Mouse (Mus musculus) frontal cortex, postnatal 25 days (tissue): ENCODE measurements around the gene Git2.
A peak's percentile ranks its signal among the peaks of the same experiment; 100 is the strongest.

ENCODE experiments used
- DNase-seq, 2 experiments: peaks; one replicate each; pipeline ENCODE4 v3.0.0; 2022; ENCODE audit warnings: low spot score in 2 of 2

Gene Git2

GRCm38 (mm10) chr5:114796299-114797012, 21.1 kb upstream of the Git2 start:
- no peak for DNase-seq

GRCm38 (mm10) chr5:114795653-114796052, 20.3 kb upstream of the Git2 start:
- DNase-seq, result no peak

GRCm38 (mm10) chr5:114795231-114795630, 19.9 kb upstream of the Git2 start:
- no peak for DNase-seq

- no peak for DNase-seq
These were observed 19.3 kb upstream of the Git2 start for GRCm38 (mm10) chr5:114794609-114795008.

- DNase-seq, result no peak
These were observed 18.0 kb upstream of the Git2 start for GRCm38 (mm10) chr5:114793317-114793716.

- no peak for DNase-seq
These were observed 9.9 kb upstream of the Git2 start for GRCm38 (mm10) chr5:114785196-114785595.

- no peak for DNase-seq
These were observed 9.4 kb upstream of the Git2 start for GRCm38 (mm10) chr5:114784622-114785165.

GRCm38 (mm10) chr5:114783405-114784163, 8.3 kb upstream of the Git2 start:
- no peak for DNase-seq

GRCm38 (mm10) chr5:114782991-114783390, 7.7 kb upstream of the Git2 start:
- DNase-seq, result no peak

- DNase-seq, result no peak
These were observed 5.6 kb upstream of the Git2 start for GRCm38 (mm10) chr5:114780912-114781311.

- DNase-seq, result no peak
These were observed 4.7 kb upstream of the Git2 start for GRCm38 (mm10) chr5:114779956-114780489.

GRCm38 (mm10) chr5:114776174-114776573, 857 bp upstream of the Git2 start:
- DNase-seq, result no peak

- DNase-seq, result peak; percentile 82 to 86
These were observed 790 bp downstream of the Git2 start, which contains the start of gene Ankrd13a for GRCm38 (mm10) chr5:114774403-114775051. Ankrd13a (plus strand) TSS chr5:114774677.

GRCm38 (mm10) chr5:114773780-114774179, 1.5 kb downstream of the Git2 start:
- DNase-seq, result no peak

GRCm38 (mm10) chr5:114773211-114773710, 2.1 kb downstream of the Git2 start:
- peak; percentile 86 to 93 for DNase-seq

GRCm38 (mm10) chr5:114772456-114773203, 2.7 kb downstream of the Git2 start:
- DNase-seq, result no peak

GRCm38 (mm10) chr5:114771796-114772195, 3.5 kb downstream of the Git2 start:
- DNase-seq, result no peak

- DNase-seq, result no peak
These were observed 5.5 kb downstream of the Git2 start for GRCm38 (mm10) chr5:114769786-114770185.

- DNase-seq, result no peak
These were observed 8.1 kb downstream of the Git2 start for GRCm38 (mm10) chr5:114767185-114767584.

GRCm38 (mm10) chr5:114766686-114767085, 8.6 kb downstream of the Git2 start:
- DNase-seq, result no peak
